Mouse (Mus musculus) cortical plate, adult 2 months (tissue): ENCODE measurements around the gene Lmntd2. TPM values are rescaled to one million over a fixed set of nuclear protein-coding genes. Genes with fewer than 3 reads are reported as not detected.

Experiments
- H3K27ac ChIP-seq: fragments of 200-500 bp; 2 replicates; pipeline ENCODE4 v1.5.1; 2012; ENCODE audit warnings: low read length, control low read depth, inconsistent platforms; ENCODE audit not compliant: insufficient read depth
- H3K4me1 ChIP-seq: fragments of 200-500 bp; 2 replicates; pipeline ENCODE4 v1.6.1; 2011; ENCODE audit warnings: low read length; ENCODE audit not compliant: control insufficient read depth, insufficient read depth
- H3K4me3 ChIP-seq: fragments of 200-500 bp; 2 replicates; pipeline ENCODE4 v1.5.1; 2011; ENCODE audit warnings: mild to moderate bottlenecking, low read length, control low read depth; ENCODE audit not compliant: insufficient read depth
- CTCF ChIP-seq: fragments of 200-500 bp; IDR thresholded peaks from 2 replicates; pipeline ENCODE4 v1.5.1; 2011; ENCODE audit warnings: mild to moderate bottlenecking, control low read depth, low read length; ENCODE audit not compliant: insufficient read depth; ENCODE audit errors: extremely low read depth
- POLR2A ChIP-seq: fragments of 200-500 bp; IDR thresholded peaks from 2 replicates; pipeline ENCODE4 v1.6.1; 2011; ENCODE audit warnings: mild to moderate bottlenecking, low read length, control low read depth; ENCODE audit not compliant: insufficient read depth; ENCODE audit errors: extremely low read depth
- polyA plus RNA-seq: library from polyadenylated mRNA; depleted of rRNA; stranded (reverse); fragments of >200 nt; gene quantifications from 2 replicates; pipeline ENCODE4 v1.2.3, GENCODE M21; 2012

Lmntd2 gene
- polyA plus RNA-seq, 1 experiment: 0.27 TPM

DNA sequence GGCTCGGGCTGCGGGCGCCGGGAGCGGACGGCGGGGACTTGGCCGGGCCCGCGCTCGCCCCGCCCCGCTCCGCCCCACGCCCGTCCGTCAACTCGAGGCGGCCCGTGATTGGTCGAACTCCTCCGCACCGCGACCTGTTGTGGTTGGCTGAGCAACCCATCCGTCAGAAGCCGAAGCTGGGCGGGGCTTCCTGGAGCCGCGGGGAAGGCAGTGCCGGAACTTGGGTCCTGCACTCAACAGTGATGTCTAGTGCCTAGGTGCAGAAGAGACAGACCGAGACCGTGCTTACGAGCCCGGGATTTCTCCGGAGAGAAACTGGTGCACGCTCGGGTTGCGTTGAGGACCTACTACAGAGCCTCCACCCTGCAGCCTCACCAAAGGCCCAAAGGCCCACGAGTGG lies 19.9 kb downstream of the Lmntd2 start, which contains the start of the genes Hras and Lrrc56:
Gene Hras, minus strand, starts transcription at position 58 of the 400 bp plus-strand sequence.
Gene Lrrc56, plus strand, starts transcription at position 210 of the 400 bp plus-strand sequence.
- TF ChIP-seq POLR2A: peak; percentile 97
- no peak for TF ChIP-seq CTCF
- 0 out of 2 replicates have a peak, but pooled peaks cover 2% of the 10 kb centered on the region for H3K4me1 ChIP-seq
- H3K27ac ChIP-seq: peak within 1 kb of the TSS; percentile 63; the same call in 1 of the 2 replicates
- H3K4me3 ChIP-seq: peak within 1 kb of the TSS; percentile 40

DNA sequence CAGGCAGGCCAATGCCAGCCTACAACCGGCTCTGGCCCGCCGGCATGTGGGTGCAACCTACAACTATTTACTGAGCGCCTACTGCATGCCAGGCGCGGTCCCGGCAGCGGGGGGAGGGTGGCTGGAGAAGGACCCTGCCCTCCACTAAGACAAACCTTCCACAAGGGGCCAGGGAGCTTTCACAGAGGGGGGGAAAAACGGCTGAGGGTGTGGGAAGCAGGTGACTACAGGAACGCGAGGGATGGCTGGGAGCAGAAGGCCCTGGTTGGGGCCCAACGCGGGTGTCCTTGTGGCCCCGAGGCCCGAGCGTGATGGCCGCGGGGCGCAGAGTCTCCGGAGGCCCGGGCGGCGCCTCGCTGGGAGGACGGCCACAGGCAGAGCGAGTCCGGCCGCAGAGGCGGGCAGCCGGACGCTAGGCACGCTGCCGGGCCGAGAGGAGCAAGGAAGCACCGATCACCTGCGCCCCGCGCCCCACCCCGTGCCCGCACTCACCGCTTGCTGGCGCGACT lies 20.5 kb downstream of the Lmntd2 start:
- H3K4me1 ChIP-seq: 0 out of 2 replicates have a peak, but pooled peaks cover 2% of the 10 kb centered on the region
- peak overlapping the region; percentile 63; the same call in 1 of the 2 replicates for H3K27ac ChIP-seq
- TF ChIP-seq CTCF (no peak), POLR2A (no peak)
- peak overlapping the region; percentile 40 for H3K4me3 ChIP-seq

DNA sequence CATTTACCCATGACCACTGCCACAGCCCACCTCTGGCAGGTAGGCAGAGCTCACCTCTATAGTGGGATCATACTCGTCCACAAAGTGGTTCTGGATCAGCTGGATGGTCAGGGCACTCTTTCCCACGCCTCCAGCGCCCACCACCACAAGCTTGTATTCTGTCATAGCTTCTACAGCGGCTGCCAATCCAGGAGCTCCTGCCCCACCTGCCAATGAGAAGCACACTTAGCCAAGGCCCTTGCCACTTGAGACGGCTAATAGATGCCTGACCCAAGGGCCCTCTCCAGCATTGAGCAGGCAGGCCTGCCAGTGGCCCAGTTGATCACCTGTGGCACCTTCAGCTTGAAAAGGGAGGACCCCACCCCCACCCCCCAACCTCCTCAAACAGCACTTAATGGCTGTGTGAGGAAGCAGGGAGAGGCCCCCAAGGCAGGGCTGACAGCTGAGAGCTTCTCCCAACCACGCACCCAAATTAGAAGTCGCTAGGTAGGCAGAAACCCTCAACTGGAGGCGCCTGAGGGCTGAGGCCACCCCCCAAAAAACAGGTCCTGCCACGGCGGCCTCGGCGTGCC lies 21.0 kb downstream of the Lmntd2 start:
- H3K27ac ChIP-seq: peak overlapping the region; percentile 63; the same call in 1 of the 2 replicates
- no peak for TF ChIP-seq POLR2A

DNA sequence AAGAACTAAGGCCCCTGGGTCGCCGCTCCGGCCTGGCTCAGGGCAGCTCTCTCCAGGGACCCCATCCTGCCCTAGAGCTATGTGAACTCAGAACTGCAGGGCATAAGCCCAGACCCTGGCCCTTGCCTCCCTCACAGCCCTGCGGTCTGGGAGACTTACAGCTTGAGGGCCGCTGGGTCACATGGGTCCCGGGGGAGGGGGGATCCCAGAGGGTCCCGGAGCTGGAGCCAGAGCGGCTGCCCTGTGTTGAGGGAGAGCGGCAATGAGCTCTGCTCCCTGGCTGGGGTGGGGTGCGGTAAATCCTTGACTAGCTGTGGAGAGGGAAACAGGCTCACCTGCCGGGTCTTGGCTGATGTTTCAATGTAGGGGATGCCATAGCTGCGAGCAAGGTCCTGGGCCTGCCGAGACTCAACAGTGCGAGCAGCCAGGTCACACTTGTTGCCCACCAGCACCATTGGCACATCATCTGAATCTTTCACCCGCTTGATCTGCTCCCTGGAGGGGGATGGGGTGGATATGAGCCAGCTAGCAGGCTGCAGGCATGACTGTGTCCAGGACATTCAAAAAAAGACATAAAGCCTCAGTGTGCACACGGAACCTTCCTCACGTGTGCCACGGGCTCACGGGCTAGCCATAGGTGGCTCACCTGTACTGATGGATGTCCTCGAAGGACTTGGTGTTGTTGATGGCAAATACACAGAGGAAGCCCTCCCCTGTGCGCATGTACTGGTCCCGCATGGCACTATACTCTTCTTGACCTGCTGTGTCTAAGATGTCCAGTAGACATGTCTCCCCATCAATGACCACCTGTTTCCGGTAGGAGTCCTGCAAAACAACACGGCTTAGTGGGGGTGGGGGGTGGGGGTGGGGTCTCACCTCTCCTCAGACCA lies 21.8 kb downstream of the Lmntd2 start:
- H3K4me1 ChIP-seq: 0 out of 2 replicates have a peak, but pooled peaks cover 2% of the 10 kb centered on the region
- TF ChIP-seq CTCF (no peak), POLR2A (no peak)
- no peak overlapping the region for H3K27ac ChIP-seq
- peak overlapping the region; percentile 40; the same call in 1 of the 2 replicates for H3K4me3 ChIP-seq

More for the DNA sequence above, 21.0 kb downstream of the Lmntd2 start:
- Histone ChIP-seq H3K4me1 (0 out of 2 replicates have a peak, but pooled peaks cover 2% of the 10 kb centered on the region), H3K4me3 (peak overlapping the region; percentile 40)

DNA sequence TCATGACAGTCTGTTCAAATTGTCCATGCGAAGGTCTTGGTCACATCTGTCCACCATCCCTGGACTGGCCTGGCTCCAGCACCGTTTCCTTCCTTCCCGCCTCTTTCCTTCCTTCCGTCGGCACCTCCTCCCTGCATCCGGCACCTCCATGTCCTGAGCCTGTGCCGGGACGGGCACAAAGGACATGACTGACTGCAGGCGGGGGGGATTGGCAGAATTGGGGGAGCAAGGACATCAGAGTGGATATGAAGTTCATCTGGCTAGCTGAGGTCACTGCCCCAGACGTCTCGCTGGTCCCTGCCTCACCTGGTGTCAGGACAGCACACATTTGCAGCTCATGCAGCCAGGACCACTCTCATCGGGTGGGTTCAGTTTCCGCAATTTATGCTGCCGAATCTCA lies 22.8 kb downstream of the Lmntd2 start:
- Histone ChIP-seq H3K27ac (no peak overlapping the region), H3K4me1 (0 out of 2 replicates have a peak, but pooled peaks cover 2% of the 10 kb centered on the region), H3K4me3 (no peak overlapping the region)
- TF ChIP-seq CTCF (no peak), POLR2A (no peak)

DNA sequence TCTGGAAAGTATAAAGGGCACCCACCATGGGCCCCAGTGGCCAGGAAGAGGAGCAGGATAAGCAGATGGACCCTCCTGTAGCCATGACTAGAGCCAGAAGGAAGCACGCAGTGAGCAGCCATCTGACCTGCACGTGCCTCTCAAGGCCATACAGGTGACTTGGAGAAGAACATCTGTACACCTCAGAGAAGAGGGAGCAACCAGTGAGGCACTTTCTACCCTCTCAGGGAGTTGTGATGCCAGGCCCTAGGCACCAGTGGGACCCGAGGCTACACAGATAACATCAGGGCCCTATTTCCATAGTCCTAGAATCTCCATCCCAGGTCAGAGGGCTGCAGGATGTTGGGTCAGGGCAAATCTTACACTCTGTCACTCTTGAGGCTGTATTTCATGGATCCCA lies 23.7 kb downstream of the Lmntd2 start:
- no peak for TF ChIP-seq CTCF
- TF ChIP-seq POLR2A: no peak
- Histone ChIP-seq H3K4me3 (no peak overlapping the region), H3K27ac (no peak overlapping the region), H3K4me1 (0 out of 2 replicates have a peak, but pooled peaks cover 2% of the 10 kb centered on the region)

DNA sequence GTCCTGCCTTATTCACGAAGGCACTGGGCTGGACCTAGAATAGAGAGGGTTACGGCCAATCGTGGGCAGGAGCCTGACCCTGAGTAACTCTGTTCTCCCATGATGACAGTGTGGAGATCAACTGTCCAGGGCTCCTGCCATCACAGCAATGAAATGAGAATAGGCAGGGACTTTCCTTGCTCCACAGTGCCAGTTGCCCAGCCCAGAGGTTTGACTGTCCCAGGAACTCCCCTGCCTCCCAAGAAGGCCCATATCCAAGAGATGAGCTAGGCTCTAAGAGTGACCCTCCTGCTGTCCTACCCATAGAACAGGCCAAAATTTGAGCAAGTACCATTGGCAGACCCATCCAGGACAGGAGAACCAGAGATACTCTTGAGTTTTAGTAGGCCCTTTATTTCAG lies 25.1 kb downstream of the Lmntd2 start:
- Histone ChIP-seq H3K27ac (no peak overlapping the region), H3K4me1 (0 out of 2 replicates have a peak, but pooled peaks cover 2% of the 10 kb centered on the region), H3K4me3 (no peak overlapping the region)
- TF ChIP-seq POLR2A (no peak), CTCF (no peak)

DNA sequence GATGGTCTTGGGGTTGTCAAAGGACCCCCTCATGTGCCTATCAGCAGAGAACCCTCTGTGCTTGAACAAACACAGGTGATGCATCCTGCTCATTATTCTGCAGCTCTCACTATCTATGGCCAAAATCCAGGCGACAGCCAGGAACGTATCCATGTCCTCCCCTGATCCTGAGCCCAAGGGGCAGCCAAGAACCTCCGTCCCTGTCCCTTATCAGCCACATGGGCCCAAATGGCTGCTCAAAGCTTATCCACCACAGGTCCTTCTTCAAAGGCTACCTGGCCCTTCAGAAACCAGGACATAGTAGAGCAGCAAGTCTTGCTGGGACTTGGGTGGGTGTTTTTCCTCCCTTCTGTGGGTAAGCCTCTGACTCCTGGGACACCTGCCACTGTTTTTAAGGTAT lies 25.7 kb downstream of the Lmntd2 start:
- H3K27ac ChIP-seq: no peak overlapping the region
- no peak overlapping the region for H3K4me3 ChIP-seq
- H3K4me1 ChIP-seq: 0 out of 2 replicates have a peak, but pooled peaks cover 2% of the 10 kb centered on the region
- TF ChIP-seq POLR2A: no peak
- TF ChIP-seq CTCF: no peak

DNA sequence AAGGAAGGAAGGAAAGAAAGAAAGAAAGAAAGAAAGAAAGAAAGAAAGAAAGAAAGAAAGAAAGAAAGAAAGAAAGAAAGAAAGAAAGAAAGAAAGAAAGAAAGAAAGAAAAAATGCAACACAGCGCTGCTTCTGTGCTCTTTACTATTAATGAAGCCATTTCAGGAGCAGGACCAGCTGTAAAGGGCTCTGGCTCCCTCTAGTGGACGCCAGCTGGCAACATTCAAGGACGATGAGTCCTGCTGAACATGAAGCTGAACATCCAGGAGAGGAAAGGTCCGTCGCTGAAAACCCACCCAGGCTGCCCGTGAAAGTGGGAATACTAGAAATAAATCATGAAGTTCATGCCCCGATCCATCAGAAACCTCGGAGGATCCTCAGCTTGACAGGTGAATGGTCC lies 37.7 kb downstream of the Lmntd2 start:
- Histone ChIP-seq H3K4me3 (no peak overlapping the region), H3K4me1 (peaks cover 3% of the 10 kb centered on the region), H3K27ac (no peak overlapping the region)
- no peak for TF ChIP-seq POLR2A
- peak; percentile 99 for TF ChIP-seq CTCF
